Mouse (Mus musculus) intestine, embryonic 16.5 days (tissue): ENCODE measurements at regions not wholly inside any gene's neighbourhood (a gene's known extent, or its start where the extent isn't known, plus 50 kb on each side); places are given as distances from the start of the nearest gene placed in this dataset.

Source experiments
- ATAC-seq: fragments of 200-750 bp; cut with Nextera tagmentation; 2 replicates; pipeline ENCODE4 v1.8.0; 2017; ENCODE audit warnings: moderate TSS enrichment, moderate library complexity
- H3K27ac ChIP-seq: fragments of 300-500 bp; sonication (generic); 2 replicates; pipeline ENCODE4 v1.5.1; 2014; ENCODE audit warnings: mild to moderate bottlenecking, low read length
- H3K27me3 ChIP-seq: fragments of 300-500 bp; sonication (generic); replicated peaks from 2 replicates; pipeline ENCODE4 v1.6.1; 2014; ENCODE audit warnings: low read length, control low read depth, mixed read lengths; ENCODE audit not compliant: control insufficient read depth, insufficient read depth
- H3K36me3 ChIP-seq: fragments of 300-500 bp; sonication (generic); 2 replicates; pipeline ENCODE4 v1.6.1; 2014; ENCODE audit warnings: low read length, control low read depth; ENCODE audit not compliant: control insufficient read depth, insufficient read depth
- H3K4me1 ChIP-seq: fragments of 300-500 bp; sonication (generic); 2 replicates; pipeline ENCODE4 v1.6.1; 2014; ENCODE audit warnings: low read length, control low read depth, mixed read lengths; ENCODE audit not compliant: control insufficient read depth, insufficient read depth
- H3K4me2 ChIP-seq: fragments of 300-500 bp; sonication (generic); 2 replicates; pipeline ENCODE4 v1.6.1; 2014; ENCODE audit warnings: low read depth, low read length, control low read depth
- H3K4me3 ChIP-seq: fragments of 300-500 bp; sonication (generic); 2 replicates; pipeline ENCODE4 v1.5.1; 2014; ENCODE audit warnings: mild to moderate bottlenecking, low read length
- H3K9ac ChIP-seq: fragments of 300-500 bp; sonication (generic); 2 replicates; pipeline ENCODE4 v1.6.1; 2014; ENCODE audit warnings: low read depth, low read length
- H3K9me3 ChIP-seq: fragments of 300-500 bp; sonication (generic); 2 replicates; pipeline ENCODE4 v1.6.1; 2016; ENCODE audit warnings: low read length, control low read depth; ENCODE audit not compliant: control insufficient read depth
- WGBS: fragments of 180-500 bp; shearing (Covaris S2); extraction: QIAGEN DNeasy Blood & Tissue Kit; methylation state at CpG from one replicate; pipeline ENCODE4 v1.1.7; 2014; 5-methylcytosine and 5-hydroxymethylcytosine counted together

- Histone ChIP-seq H3K36me3 (no peaks in the 10 kb centered on the region), H3K9ac (no peak overlapping the region), H3K4me1 (no peaks in the 10 kb centered on the region), H3K27me3 (no peaks in the 10 kb centered on the region), H3K4me2 (no peak overlapping the region), H3K27ac (no peak overlapping the region), H3K4me3 (no peak overlapping the region), H3K9me3 (no peaks in the 10 kb centered on the region)
- WGBS = 38% methylated on average over 1 of the region's 1 CpGs
- no peak for ATAC-seq
Observed at GRCm38 (mm10) chr1:78919863-78920262, 103.3 kb downstream of the Kcne4 start.

GRCm38 (mm10) chr1:78929975-78930374 is 113.4 kb downstream of the Kcne4 start:
- no peak overlapping the region for H3K9ac ChIP-seq
- H3K27ac ChIP-seq = no peak overlapping the region
- no peak for ATAC-seq
- no peaks in the 10 kb centered on the region for H3K36me3 ChIP-seq
- no peak overlapping the region for H3K4me2 ChIP-seq
- no peak overlapping the region for H3K4me3 ChIP-seq
- WGBS = 83% methylated on average over 1 of the region's 1 CpGs
- no peaks in the 10 kb centered on the region for H3K27me3 ChIP-seq
- H3K9me3 ChIP-seq = no peaks in the 10 kb centered on the region
- H3K4me1 ChIP-seq = no peaks in the 10 kb centered on the region

GRCm38 (mm10) chr1:78939871-78940270 is 123.3 kb downstream of the Kcne4 start:
- H3K9ac ChIP-seq = no peak overlapping the region
- H3K4me1 ChIP-seq = no peaks in the 10 kb centered on the region
- H3K27ac ChIP-seq = no peak overlapping the region
- no peak overlapping the region for H3K4me3 ChIP-seq
- no peaks in the 10 kb centered on the region for H3K27me3 ChIP-seq
- H3K36me3 ChIP-seq = no peaks in the 10 kb centered on the region
- no peak for ATAC-seq
- no peak overlapping the region for H3K4me2 ChIP-seq
- no peaks in the 10 kb centered on the region for H3K9me3 ChIP-seq

- Histone ChIP-seq H3K9ac (no peak overlapping the region), H3K9me3 (no peaks in the 10 kb centered on the region), H3K4me2 (no peak overlapping the region), H3K4me3 (no peak overlapping the region), H3K4me1 (no peaks in the 10 kb centered on the region), H3K27me3 (no peaks in the 10 kb centered on the region), H3K27ac (no peak overlapping the region), H3K36me3 (no peaks in the 10 kb centered on the region)
- WGBS = 85% methylated on average over 2 of the region's 2 CpGs
- ATAC-seq = no peak
Observed at GRCm38 (mm10) chr1:78945588-78945987, 129.0 kb downstream of the Kcne4 start.

GRCm38 (mm10) chr1:78980051-78980450 is 163.5 kb downstream of the Kcne4 start:
- ATAC-seq = no peak
- no peaks in the 10 kb centered on the region for H3K9me3 ChIP-seq
- H3K4me2 ChIP-seq = no peak overlapping the region
- WGBS = 81% methylated on average over 4 of the region's 4 CpGs
- no peaks in the 10 kb centered on the region for H3K27me3 ChIP-seq
- no peaks in the 10 kb centered on the region for H3K4me1 ChIP-seq
- H3K4me3 ChIP-seq = no peak overlapping the region
- H3K9ac ChIP-seq = no peak overlapping the region
- no peaks in the 10 kb centered on the region for H3K36me3 ChIP-seq
- H3K27ac ChIP-seq = no peak overlapping the region
